Mouse (Mus musculus) right cerebral cortex, adult 18-20 months (tissue): ENCODE results near the gene Pla2g2f.

Source experiments
- DNase-seq: peaks from one replicate; pipeline ENCODE4 v3.0.0; 2022; ENCODE audit warnings: mixed read lengths

Pla2g2f gene

DNA sequence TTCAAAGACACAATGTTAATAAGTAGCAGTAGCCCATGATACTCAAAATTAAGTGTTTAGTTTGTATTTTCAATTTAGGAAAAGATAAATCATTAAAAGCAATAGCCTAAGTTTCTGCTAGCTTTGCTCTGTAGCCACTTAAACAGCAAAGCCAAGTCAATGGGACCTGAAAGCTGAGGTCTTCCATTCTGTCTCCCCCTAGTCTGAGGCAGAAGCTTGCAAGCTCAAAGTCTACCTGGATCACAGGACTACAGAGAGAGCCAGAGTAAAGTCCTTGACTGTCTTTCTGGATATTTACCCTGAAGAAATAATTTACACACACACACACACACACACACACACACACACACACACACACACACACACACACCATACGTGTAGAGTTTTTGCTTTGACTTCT lies 43.2 kb downstream of the Pla2g2f start:
- no peak for DNase-seq

DNA sequence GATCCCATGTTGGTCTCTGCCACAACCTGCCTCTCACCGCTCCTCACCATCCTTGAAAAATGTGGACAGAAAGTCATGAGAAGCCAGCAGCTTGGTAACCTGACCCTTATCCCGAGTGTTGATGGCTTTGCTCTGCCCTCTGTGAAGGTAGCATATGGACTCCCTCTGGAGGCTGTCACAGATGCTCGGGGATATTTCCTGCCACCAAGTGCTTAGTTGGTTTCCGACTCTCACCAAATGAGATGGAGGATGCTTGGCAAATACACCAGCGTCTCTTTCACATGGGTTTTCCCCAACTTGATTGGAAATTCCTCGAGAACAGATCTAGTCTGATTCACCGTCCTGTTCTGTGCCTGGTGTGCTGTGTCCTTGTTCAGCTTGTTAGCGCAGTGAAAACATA lies 44.8 kb downstream of the Pla2g2f start:
- DNase-seq = no peak

DNA sequence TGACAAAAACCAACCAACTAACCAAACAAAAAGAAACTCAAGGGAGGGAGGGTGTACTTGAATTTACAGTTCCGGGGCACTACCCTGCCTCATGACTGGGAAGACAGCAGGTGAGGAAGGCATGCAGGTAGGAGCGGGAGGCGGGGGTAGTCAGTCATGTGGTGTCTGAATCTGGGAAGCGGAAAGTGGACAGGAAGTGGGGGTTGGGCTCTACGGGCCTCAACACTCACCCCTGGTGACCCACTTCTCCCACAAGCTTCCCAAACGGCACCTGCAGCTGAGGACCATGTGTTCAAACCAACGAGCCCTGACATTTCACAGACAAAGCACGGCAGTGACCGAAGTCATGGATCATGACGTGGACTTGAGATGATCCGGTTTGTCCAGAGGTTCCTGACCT lies 45.3 kb downstream of the Pla2g2f start:
- no peak for DNase-seq

DNA sequence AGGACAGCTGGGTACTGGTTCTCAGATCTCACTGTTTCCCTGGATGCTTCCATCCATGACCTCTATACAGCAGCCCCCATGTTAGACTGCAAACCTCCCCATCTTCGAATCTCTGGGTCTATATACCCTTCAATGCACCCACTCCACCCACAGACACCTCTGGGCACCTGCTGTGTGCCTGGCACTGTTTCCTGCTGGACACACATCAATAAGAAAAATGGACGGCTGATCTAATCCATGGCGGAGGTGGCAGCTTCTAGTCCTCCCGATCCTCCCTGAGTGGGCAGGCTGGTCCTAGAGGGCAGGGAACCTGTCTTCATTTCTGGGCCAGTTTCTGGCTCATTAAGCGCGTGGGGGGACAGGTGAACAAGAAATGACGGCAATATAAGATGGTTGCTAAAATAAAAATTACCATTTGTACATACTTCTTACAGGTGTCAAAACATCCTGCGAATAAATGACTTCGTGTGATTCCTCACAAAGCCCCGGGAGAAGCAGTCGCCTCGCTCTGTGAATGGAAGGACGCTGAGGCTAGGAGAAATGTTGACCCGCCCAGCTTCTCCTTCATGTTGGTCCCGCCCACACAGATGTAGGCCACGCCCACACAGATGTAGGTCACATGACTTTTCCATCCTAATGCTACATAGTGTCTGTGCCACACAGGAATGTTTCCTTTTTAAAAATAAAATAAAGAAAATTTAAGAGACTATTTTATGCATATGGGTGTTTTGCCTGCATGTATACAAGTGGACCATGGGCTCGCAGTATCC lies 46.2 kb downstream of the Pla2g2f start:
- no peak for DNase-seq

DNA sequence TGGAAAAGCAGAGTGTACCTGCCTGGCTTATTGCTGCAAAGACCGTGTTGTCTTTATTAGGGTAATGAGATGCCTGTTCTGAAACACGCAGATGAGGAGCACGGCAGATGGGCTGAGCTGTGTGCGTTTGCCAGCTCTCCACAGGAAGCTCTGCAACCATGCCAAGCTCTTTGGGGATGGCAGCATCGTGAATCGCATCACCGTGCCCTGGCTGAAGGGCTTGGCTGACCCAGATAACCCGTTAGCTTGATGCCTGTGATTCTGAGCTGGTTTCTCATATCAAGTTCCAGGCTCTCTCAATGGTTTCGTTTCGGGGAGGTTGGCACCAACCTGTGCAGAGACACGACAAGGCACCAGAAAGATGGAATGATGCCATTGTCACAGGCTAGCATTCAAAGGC lies 46.8 kb downstream of the Pla2g2f start:
- no peak for DNase-seq

DNA sequence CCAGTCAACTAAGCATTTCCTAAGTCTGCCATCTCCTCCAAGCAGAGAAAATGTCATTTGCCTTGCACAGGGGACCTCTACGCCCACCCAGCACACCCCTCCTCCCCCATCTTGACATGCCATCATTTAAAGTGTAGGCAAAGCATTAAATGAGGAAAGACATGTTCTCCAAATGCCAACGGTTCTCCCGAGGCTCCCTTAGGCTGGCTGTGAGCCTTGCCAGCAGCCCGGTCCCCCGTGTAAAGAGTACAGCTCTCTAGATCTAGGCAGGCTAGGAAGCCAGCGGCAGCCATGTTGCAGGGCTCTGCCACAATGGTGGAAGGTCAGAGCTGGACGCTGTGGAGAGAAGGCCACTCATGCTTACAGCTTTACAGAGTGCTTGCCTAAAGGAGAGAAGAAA lies 47.5 kb downstream of the Pla2g2f start:
- no peak for DNase-seq

- DNase-seq = no peak
Observed at GRCm38 (mm10) chr4:138709246-138709645, 48.2 kb downstream of the Pla2g2f start.

GRCm38 (mm10) chr4:138708636-138709035 lies 48.8 kb downstream of the Pla2g2f start:
- DNase-seq = no peak

DNA sequence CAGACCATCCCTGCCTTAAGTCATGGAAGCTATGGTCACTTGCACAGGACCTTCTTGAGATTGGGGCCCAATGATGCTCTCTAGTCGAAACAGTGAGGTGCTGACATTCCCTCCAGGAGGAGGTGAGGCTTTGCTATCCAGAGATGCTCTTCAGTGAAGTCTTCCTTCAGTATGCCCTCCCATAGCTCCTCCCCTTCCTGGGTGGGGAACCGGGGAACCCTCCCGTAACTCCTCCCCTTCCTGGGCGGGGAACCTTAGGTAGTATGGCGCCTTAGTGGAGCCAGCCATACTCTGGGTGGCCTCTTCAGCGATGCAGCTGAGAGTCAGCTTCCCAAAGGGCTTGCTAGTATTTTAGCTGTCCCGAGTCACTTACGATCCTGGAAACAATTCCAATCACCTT lies 50.8 kb downstream of the Pla2g2f start:
- no peak for DNase-seq

DNA sequence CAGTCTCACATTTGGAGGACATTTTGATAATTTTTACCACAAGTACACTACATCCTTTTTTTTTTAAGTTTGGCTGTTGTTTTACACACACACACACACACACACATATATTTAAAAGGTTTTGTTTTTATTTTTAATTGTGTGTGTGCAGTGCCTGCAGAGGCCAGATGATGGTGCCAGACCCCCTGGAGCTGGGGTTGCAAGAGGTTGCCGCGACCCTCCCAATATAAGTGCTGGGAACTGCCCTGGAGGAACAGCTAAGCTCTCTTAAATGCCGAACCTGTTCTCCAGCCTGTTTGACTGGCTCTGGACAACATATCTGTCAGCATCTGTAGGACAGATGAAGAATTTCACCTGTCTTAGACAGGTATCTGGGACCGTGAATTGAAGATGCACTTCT lies 53.3 kb downstream of the Pla2g2f start:
- DNase-seq = no peak

- DNase-seq = no peak
Observed at GRCm38 (mm10) chr4:138703591-138703990, 53.8 kb downstream of the Pla2g2f start.

- no peak for DNase-seq
Observed at GRCm38 (mm10) chr4:138702528-138702927, 54.9 kb downstream of the Pla2g2f start.

DNA sequence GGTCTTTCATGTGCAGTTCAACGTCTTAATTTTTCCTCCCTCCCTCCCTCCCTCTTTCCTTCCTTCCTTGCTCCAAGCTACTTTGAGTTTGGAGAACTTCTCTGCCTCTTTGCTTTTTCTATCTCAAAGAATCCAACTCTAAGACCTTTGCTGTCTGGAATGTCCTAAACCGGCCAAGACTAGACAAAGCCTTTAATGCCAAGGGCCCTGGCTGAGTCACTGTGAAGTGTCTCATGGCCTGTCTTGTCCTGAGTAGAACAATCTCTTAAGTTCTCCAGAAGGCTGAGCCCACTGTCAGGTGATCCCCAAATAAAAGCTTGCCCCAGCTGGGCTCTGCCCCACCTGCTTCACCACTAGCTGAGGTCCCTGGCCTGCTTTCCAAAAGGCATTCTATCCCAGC lies 55.4 kb downstream of the Pla2g2f start:
- DNase-seq = no peak

DNA sequence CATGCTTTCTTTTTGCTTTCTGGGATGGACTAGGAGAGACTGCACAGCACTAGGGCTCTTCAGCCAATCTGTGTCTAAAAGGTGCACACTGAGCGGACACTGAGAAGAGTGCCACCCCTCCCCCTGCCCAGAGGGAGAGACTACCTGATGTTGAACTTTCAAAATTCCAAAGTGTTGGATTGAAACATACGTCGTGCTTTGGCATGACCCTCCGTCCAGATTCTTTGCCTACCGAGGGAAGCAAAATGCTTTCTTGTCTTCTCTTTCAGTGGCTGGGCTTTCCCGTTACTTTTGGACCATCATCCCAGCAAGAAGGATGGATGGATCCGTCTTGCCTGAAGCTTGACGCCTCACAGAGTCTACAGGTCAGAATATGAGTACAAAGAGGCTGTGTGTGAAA lies 56.3 kb downstream of the Pla2g2f start:
- DNase-seq = no peak
